Comparison of ENCODE assay signal across 18 mouse cellular contexts in the genomic region with DNA sequence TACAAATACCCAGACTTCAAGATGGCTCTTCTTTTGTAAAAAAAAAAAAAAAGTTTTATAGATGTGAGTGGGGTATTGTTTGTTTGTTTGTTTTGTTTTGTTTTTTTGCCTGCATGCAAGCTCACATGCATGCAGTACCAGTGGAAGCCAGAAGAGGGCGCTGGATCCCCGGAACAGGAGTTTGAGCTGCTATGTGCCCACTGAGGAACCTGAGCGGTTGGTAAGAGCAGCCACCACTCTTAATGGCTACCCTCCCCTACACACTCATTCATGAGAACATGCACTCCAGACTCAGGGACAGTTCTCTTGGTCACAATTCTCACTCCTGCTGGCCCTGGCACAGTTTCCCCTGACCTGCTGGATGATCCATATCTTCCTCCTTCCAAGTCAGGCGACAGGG. TPM values are rescaled to one million over a fixed set of nuclear protein-coding genes. Genes with fewer than 3 reads are reported as not detected.
DNase-seq lines count a peak whose midpoint lies in the region; ATAC-seq and TF ChIP-seq lines count a peak whose summit lies in the region.
"Had no signal": no experiment of that assay in that cellular context is flagged by ENCODE, and none has a peak within 500 bp of the region (broad histone marks: within the 10 kb centered on the region; RNA-seq: fewer than 3 reads in every experiment).

No protein-coding gene starts in this region.

- H3K27me3 ChIP-seq in kidney, embryonic 15.5 days: no peaks in the 10 kb centered on the region
- H3K27me3 ChIP-seq: embryonic facial prominence, embryonic 13.5 days; forebrain, embryonic 15.5 days had no signal

- H3K4me3 ChIP-seq in left cerebral cortex, adult 2 months: no peak overlapping the region
- H3K4me3 ChIP-seq in kidney, embryonic 15.5 days (replicated peaks): no peak overlapping the region
- H3K4me3 ChIP-seq: embryonic facial prominence, embryonic 13.5 days; forebrain, embryonic 15.5 days; megakaryocyte, embryonic 14.5 days had no signal

- peak; percentile 70 to 81 for DNase-seq in cerebellum, postnatal 10 days
- no peak for DNase-seq in left cerebral cortex, adult 2 months (ENCODE audit: extremely low spot score in 1 of 2, low spot score in 2 of 2)
- DNase-seq in left cerebral cortex, postnatal 25 days (ENCODE audit: low spot score in 2 of 2): no peak
- peak; percentile 40 for DNase-seq in thymus, postnatal 4 days
- no peak for DNase-seq in thymus, postnatal 36 days
- DNase-seq in embryo, embryonic 9.5 days (ENCODE audit: extremely low spot score): no peak
- DNase-seq: B cell, adult 2 months; kidney, adult 18-20 months had no signal

- no peak overlapping the region for H3K27ac ChIP-seq in left cerebral cortex, adult 2 months
- H3K27ac ChIP-seq in kidney, embryonic 15.5 days: no peak overlapping the region
- H3K27ac ChIP-seq: embryonic facial prominence, embryonic 13.5 days had no signal

- H3K4me2 ChIP-seq in kidney, embryonic 15.5 days: no peak overlapping the region
- H3K4me2 ChIP-seq: embryonic facial prominence, embryonic 13.5 days; forebrain, embryonic 15.5 days had no signal

- no peak for ATAC-seq in cerebellum, adult (ENCODE audit: insufficient number of reproducible peaks, low FRiP score, low TSS enrichment)
- ATAC-seq in kidney, embryonic 15.5 days (replicated peaks; ENCODE audit: low FRiP score): no peak
- ATAC-seq: forebrain, embryonic 15.5 days had no signal

- peaks cover 25% of the 10 kb centered on the region; the same call in 1 of the 2 replicates for H3K36me3 ChIP-seq in kidney, embryonic 15.5 days

- WGBS in kidney, embryonic 15.5 days: 68% methylated on average over 4 of the region's 4 CpGs

- no peaks in the 10 kb centered on the region for H3K4me1 ChIP-seq in kidney, embryonic 15.5 days
- H3K4me1 ChIP-seq: embryonic facial prominence, embryonic 13.5 days; forebrain, embryonic 15.5 days had no signal

- H3K9me3 ChIP-seq in kidney, embryonic 15.5 days (replicated peaks): 0 out of 2 replicates have a peak, but pooled peaks cover 3% of the 10 kb centered on the region
- H3K9me3 ChIP-seq: embryonic facial prominence, embryonic 13.5 days; forebrain, embryonic 15.5 days had no signal

- peak; percentile 64 for TF ChIP-seq CTCF in left cerebral cortex, adult 2 months (IDR thresholded peaks at IDR 0.05)

- intact Hi-C loops in left cerebral cortex, adult 2 months (cut with DNase I): loop anchor here (5.0 kb wide), 1 partner anchor 406 kb away; no protein-coding TSS in a partner anchor
- intact Hi-C loops in left cerebral cortex, postnatal 25 days (cut with DNase I): no loop called here

- no peak overlapping the region for H3K9ac ChIP-seq in kidney, embryonic 15.5 days
- H3K9ac ChIP-seq: embryonic facial prominence, embryonic 13.5 days; forebrain, embryonic 15.5 days had no signal

RNA-seq across cellular contexts. Expression of a gene that starts 43.6 kb away (rescaled TPM):
- under 1 TPM in 1 of 2 experiments, not detected in 1; 0.12 TPM for total RNA-seq in left cerebral cortex, adult 2 months (2021)
- total RNA-seq in left cerebral cortex, postnatal 25 days (2021): not detected
- not detected in 2 replicates for polyA plus RNA-seq in kidney, embryonic 15.5 days (2015; fragmentation: Nextera tagmentation; extraction: Ambion mirVana)
- total RNA-seq: gastrocnemius, postnatal 4 days; heart, postnatal 25 days had no signal
- polyA plus RNA-seq: embryonic facial prominence, embryonic 13.5 days had no signal

RNA-seq across cellular contexts. Expression of a gene that starts 55.8 kb away (rescaled TPM):
- total RNA-seq in left cerebral cortex, adult 2 months (2021): not detected
- not detected for total RNA-seq in left cerebral cortex, postnatal 25 days (2021)
- polyA plus RNA-seq in kidney, embryonic 15.5 days (2015; fragmentation: Nextera tagmentation; extraction: Ambion mirVana): not detected in 2 replicates
- total RNA-seq: gastrocnemius, postnatal 4 days; heart, postnatal 25 days; layer of hippocampus, postnatal 10 days had no signal
- polyA plus RNA-seq: embryonic facial prominence, embryonic 13.5 days; forebrain, embryonic 15.5 days; limb, embryonic 14.5 days; stomach, embryonic 14.5 days had no signal

Comparison
In these comparisons a context has a peak if more than half of its experiments do, and no peak if none do; other contexts are left out.
1. DNase-seq: peak in cerebellum, postnatal 10 days (2 of 2) and thymus, postnatal 4 days (single experiment); none in left cerebral cortex, adult 2 months (0 of 2), left cerebral cortex, postnatal 25 days (0 of 2), thymus, postnatal 36 days (0 of 2) and embryo, embryonic 9.5 days (single experiment).